Mouse (Mus musculus): ENCODE results near the gene Gnl3. TPM values are rescaled to one million over a fixed set of nuclear protein-coding genes. Genes with fewer than 3 reads are reported as not detected.

Gene Gnl3
- 127 and 151 TPM in 2 replicates for polyA plus RNA-seq (2015; fragmentation: Nextera tagmentation; extraction: Ambion mirVana)

DNA sequence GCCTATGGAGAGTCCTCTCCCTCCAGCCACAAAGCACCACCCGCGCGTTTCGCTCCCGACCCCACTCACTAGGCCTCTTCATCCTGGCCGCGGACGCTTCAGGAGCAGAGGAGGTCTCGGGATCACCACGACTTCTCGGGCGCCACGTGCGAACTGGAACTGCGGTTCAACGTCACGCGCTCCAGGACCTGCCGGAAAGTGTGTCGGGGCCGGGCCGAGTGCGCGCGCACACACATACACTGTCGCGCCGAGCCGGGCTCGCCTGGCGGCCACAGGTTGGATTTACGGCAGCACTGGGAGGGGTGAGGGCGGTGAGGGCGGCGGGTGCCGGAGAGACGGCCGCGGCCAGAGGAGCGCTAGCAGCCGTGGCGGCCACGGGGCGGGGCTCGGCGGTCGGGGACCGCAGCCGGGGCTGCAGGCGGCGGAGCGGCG is at the start of gene Gnl3, which contains the start of gene Pbrm1:
Gene Gnl3 (minus strand): TSS at position 293 of the 432 bp plus-strand sequence.
Gene Pbrm1 (plus strand): TSS at position 279 of the 432 bp plus-strand sequence.
- WGBS = under 1% methylated on average over 52 of the region's 53 CpGs
- peak within 1 kb of the TSS; percentile 98 for H3K27ac ChIP-seq
- H3K4me3 ChIP-seq (replicated peaks) = peak within 1 kb of the TSS; percentile 68
- peak; percentile 93 for ATAC-seq
- no peaks in the 10 kb centered on the region; the same call in 1 of the 2 replicates for H3K4me1 ChIP-seq (replicated peaks)
- peak within 1 kb of the TSS; percentile 64 for H3K4me2 ChIP-seq (replicated peaks)
- no peaks in the 10 kb centered on the region for H3K9me3 ChIP-seq
- H3K27me3 ChIP-seq (replicated peaks) = no peaks in the 10 kb centered on the region
- H3K9ac ChIP-seq = peak within 1 kb of the TSS; percentile 96
- peaks cover 11% of the 10 kb centered on the region for H3K36me3 ChIP-seq

DNA sequence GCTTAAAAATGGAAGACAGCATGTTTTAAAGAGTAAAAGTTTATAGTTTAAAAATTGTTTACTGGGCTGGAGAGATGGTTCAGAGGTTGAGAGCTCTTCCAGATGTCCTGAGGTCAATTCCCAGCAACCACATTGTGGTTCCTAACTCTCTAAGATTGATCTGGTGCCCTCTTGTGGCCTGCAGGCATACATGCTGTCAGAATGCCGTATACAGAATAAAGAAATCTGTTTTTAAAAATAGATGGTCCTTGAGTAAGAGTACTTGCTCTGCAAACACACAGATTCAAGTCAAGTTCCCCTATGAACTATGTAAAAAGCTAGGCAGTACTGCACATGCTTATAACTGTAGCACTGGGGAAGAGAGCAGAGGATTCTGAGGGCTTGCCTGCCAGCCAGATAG is 43.3 kb upstream of the Gnl3 start:
- H3K36me3 ChIP-seq = peaks cover 6% of the 10 kb centered on the region
- ATAC-seq = no peak

DNA sequence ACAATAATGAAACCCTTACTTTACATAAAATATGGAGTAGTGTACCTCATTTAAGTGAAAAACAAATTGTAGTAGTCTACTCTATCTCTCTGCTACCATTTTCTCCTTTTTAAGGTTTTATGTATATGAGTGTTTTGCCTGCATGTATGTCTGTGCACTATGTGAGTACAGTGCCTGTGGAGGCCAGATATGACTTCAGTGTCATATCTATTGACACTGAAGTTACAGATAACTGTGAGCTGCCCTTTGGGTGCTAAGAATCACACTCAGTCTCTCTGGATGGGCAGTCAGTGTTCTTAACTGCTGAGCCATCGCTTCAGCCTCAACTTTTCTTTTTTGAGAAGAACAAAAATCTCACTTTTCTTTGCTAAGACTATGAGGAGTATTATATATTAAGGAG is 26.9 kb upstream of the Gnl3 start:
- Histone ChIP-seq H3K4me2 (replicated peaks) (no peak overlapping the region), H3K9me3 (no peaks in the 10 kb centered on the region), H3K27ac (no peak overlapping the region), H3K9ac (no peak overlapping the region), H3K4me1 (replicated peaks) (no peaks in the 10 kb centered on the region), H3K27me3 (replicated peaks) (no peaks in the 10 kb centered on the region), H3K4me3 (replicated peaks) (no peak overlapping the region), H3K36me3 (peaks cover 26% of the 10 kb centered on the region)
- ATAC-seq = no peak
- 100% methylated on average over 1 of the region's 1 CpGs for WGBS

More for the DNA sequence above, 43.3 kb upstream of the Gnl3 start:
- no peak overlapping the region for H3K27ac ChIP-seq
- H3K4me1 ChIP-seq (replicated peaks) = no peaks in the 10 kb centered on the region
- H3K9me3 ChIP-seq = no peaks in the 10 kb centered on the region
- H3K4me3 ChIP-seq (replicated peaks) = no peak overlapping the region
- H3K4me2 ChIP-seq (replicated peaks) = no peak overlapping the region
- no peaks in the 10 kb centered on the region for H3K27me3 ChIP-seq (replicated peaks)
- no peak overlapping the region for H3K9ac ChIP-seq
- WGBS = 81% methylated on average over 1 of the region's 1 CpGs

DNA sequence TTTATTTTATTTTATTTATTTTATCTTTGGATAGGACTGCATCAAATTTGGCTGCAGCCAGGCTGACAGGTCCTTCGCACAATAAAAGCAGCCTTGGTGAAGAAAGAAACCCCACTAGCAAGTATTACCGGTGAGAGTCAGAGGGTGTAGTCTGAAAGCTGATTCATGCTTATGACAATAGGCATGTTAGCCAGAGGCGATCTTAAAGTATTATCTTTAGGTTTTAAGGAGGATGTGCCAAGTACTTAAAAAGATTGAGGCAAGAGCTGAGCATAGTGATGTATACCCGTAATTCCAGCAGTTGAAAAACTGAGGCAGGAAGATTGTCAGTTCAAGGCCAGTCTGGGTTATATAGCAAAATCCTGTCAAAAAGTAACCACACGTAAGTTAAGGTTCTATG is 26.3 kb upstream of the Gnl3 start:
- H3K4me3 ChIP-seq (replicated peaks) = no peak overlapping the region
- peaks cover 21% of the 10 kb centered on the region for H3K36me3 ChIP-seq
- no peak for ATAC-seq
- H3K9me3 ChIP-seq = no peaks in the 10 kb centered on the region
- no peak overlapping the region for H3K9ac ChIP-seq
- no peaks in the 10 kb centered on the region for H3K27me3 ChIP-seq (replicated peaks)
- H3K4me2 ChIP-seq (replicated peaks) = no peak overlapping the region
- no peaks in the 10 kb centered on the region for H3K4me1 ChIP-seq (replicated peaks)
- no peak overlapping the region for H3K27ac ChIP-seq
- 93% methylated on average over 5 of the region's 5 CpGs for WGBS

DNA sequence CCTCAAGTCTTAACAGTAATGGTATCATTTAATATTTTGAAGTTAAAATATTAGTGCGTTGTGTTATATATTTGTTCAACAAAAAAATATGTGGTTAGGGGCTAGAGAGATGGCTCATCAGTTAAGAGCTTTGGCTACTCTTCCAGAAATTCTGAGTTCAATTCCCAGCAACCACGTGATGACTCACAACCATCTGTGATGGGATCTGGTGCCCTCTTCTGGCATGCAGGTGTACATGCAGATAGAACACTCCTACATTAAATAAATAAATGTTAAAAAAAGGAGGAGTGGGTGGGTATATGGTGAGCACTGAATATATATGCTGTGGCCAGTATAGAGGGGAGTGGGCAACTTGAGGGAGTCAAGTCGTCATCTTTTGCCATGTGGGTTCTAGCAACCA is 6.8 kb upstream of the Gnl3 start:
- H3K36me3 ChIP-seq = peaks cover 19% of the 10 kb centered on the region
- ATAC-seq = no peak

DNA sequence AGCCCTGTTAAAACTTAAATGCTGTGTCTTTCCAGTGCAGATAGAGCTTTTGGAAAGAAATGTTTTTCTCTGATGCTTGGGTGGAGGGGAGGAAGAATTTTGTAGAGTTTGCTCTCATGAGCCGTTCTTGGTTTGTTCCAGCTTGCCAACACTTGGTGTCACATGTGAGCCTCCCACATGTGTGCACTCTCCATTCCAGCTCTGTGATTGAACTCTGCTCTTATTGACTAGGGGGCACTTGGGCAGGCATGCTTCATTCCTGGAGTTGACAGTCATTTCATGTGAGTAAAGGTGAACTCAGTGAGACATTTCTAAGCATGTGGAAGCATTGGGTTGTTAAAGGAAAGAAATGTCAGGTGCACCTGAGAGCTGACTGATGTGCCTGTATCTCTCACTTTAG is 3.6 kb upstream of the Gnl3 start:
- Histone ChIP-seq H3K9ac (no peak overlapping the region), H3K27me3 (replicated peaks) (no peaks in the 10 kb centered on the region), H3K9me3 (no peaks in the 10 kb centered on the region), H3K27ac (no peak overlapping the region), H3K4me1 (replicated peaks) (no peaks in the 10 kb centered on the region; the same call in 1 of the 2 replicates), H3K36me3 (peaks cover 15% of the 10 kb centered on the region), H3K4me3 (replicated peaks) (no peak overlapping the region), H3K4me2 (replicated peaks) (no peak overlapping the region)
- 42% methylated on average over 1 of the region's 1 CpGs for WGBS
- no peak for ATAC-seq

More for the DNA sequence above, 6.8 kb upstream of the Gnl3 start:
- 73% methylated on average over 3 of the region's 3 CpGs for WGBS
- no peaks in the 10 kb centered on the region for H3K4me1 ChIP-seq (replicated peaks)
- no peak overlapping the region for H3K27ac ChIP-seq
- no peak overlapping the region for H3K4me3 ChIP-seq (replicated peaks)
- H3K27me3 ChIP-seq (replicated peaks) = no peaks in the 10 kb centered on the region
- H3K9me3 ChIP-seq = no peaks in the 10 kb centered on the region
- H3K4me2 ChIP-seq (replicated peaks) = no peak overlapping the region
- no peak overlapping the region for H3K9ac ChIP-seq

DNA sequence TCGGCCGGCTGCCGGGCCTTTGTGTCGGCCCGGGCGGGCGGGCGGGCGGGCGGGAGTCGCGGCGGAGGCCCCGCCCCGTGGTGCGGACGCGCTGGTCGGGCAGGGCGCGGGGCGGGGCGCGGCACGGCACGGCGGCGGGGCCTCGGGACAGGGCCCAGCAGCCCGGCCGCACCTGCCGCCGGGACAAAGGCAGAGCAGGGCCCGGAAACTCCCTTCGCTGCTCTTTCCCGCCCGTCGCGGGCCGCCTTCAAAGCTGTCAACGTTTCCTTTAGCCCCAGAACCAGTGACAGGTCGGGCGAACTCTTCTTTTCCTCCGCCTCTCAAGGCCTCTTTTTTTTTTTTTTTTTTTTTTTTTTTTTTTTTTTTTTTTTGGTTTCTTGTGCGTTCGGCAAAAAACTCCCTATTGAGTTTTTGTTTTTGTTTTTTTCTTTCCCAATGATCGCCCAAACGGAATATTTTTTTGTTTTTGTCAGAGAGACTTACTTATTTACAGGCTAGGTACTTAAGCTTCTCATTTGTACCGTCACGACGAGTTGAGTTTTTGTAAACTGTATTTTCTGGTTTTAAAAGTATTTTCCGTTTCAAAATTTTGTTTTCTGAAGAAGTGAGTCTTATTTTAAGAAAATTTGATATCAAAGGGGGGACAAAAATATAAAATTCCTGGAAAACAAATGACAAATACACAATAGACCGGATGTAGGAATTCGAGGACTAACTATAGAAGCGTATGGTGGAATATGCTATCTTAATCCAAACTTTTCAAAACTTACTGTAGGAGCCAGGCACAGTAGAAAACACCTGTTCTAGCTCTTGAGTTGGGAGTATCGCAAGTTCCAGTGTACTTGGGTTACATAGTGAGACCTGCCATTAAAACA is 616 bp upstream of the Gnl3 start:
- Histone ChIP-seq H3K9ac (peak overlapping the region; percentile 96), H3K27ac (peak overlapping the region; percentile 98), H3K4me2 (replicated peaks) (peak overlapping the region; percentile 52), H3K4me3 (replicated peaks) (peak overlapping the region; percentile 68), H3K4me1 (replicated peaks) (no peaks in the 10 kb centered on the region; the same call in 1 of the 2 replicates), H3K9me3 (no peaks in the 10 kb centered on the region), H3K36me3 (peaks cover 11% of the 10 kb centered on the region), H3K27me3 (replicated peaks) (no peaks in the 10 kb centered on the region)
- peak; percentile 97 for ATAC-seq
- 2% methylated on average over 47 of the region's 56 CpGs for WGBS

DNA sequence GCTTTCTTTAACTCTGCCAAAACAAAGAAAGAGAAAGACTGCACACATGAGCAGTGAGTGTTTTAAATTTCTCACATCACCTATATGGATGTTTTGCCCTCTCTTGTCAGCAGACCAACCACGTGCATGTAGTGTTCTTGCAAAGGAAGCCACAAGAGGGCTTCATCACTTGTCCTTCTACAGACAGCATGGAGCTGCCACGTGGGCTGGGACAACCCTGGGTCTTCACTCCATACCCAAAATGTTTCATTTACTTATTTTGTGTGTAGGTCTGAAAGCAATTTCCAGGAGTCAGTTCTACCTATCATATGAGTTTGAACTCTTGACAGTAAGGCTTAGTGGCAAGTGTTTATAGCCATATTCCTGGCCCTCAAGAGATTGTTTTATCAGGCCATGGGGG is 1.1 kb downstream of the Gnl3 start:
- no peaks in the 10 kb centered on the region; the same call in 1 of the 2 replicates for H3K4me1 ChIP-seq (replicated peaks)
- H3K4me2 ChIP-seq (replicated peaks) = peak overlapping the region; percentile 64
- no peak overlapping the region for H3K27ac ChIP-seq
- no peaks in the 10 kb centered on the region for H3K9me3 ChIP-seq
- 1% methylated on average over 2 of the region's 2 CpGs for WGBS
- peak overlapping the region; percentile 96 for H3K9ac ChIP-seq
- peak overlapping the region; percentile 68 for H3K4me3 ChIP-seq (replicated peaks)
- ATAC-seq = no peak
- H3K27me3 ChIP-seq (replicated peaks) = no peaks in the 10 kb centered on the region
- H3K36me3 ChIP-seq = peaks cover 15% of the 10 kb centered on the region

DNA sequence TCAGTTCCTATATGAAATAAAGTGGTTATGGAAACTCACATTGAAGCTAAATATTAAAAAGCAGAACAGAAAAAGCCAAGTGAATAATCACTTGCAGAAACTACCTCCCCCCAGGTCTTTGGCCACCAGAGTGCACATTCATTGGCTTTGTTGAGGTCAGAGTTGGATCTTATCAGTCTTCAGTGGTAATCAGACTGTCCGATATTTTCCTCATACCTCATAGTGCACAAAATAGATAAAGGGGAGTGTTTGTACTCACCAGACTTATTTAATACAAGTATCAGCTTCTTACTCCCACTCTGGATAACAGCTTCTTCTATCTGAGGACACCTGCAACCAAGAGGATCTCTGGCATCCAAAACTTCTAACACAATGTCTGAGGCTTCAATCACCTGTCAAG is 2.9 kb downstream of the Gnl3 start:
- 67% methylated on average over 1 of the region's 1 CpGs for WGBS
- Histone ChIP-seq H3K9me3 (no peaks in the 10 kb centered on the region), H3K4me2 (replicated peaks) (no peak overlapping the region), H3K27me3 (replicated peaks) (no peaks in the 10 kb centered on the region), H3K4me3 (replicated peaks) (no peak overlapping the region), H3K36me3 (peaks cover 27% of the 10 kb centered on the region), H3K27ac (no peak overlapping the region), H3K9ac (no peak overlapping the region), H3K4me1 (replicated peaks) (no peaks in the 10 kb centered on the region; the same call in 1 of the 2 replicates)
- no peak for ATAC-seq

DNA sequence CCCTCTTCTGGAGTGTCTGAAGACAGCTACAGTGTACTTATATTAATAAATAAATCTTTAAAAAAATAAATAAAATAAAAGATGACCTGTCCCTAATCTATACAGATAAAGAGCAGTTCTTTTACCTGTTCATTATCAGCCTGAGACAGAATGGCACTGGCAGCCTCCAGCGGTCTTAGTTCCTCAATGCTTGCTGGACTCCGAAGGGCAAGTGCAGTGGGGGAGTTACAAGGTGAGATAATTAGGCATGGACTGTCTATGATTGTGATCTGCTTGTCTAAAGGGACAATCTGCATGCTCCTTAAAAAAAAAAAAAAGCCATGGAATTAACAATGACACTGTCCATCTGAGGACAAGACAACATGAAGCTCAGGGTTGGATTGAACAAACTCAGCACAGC is 5.0 kb downstream of the Gnl3 start:
- WGBS = 96% methylated on average over 2 of the region's 2 CpGs
- Histone ChIP-seq H3K27me3 (replicated peaks) (no peaks in the 10 kb centered on the region), H3K4me1 (replicated peaks) (no peaks in the 10 kb centered on the region), H3K36me3 (peaks cover 35% of the 10 kb centered on the region), H3K9ac (no peak overlapping the region), H3K4me3 (replicated peaks) (no peak overlapping the region), H3K27ac (no peak overlapping the region), H3K4me2 (replicated peaks) (no peak overlapping the region), H3K9me3 (no peaks in the 10 kb centered on the region)
- ATAC-seq = no peak

DNA sequence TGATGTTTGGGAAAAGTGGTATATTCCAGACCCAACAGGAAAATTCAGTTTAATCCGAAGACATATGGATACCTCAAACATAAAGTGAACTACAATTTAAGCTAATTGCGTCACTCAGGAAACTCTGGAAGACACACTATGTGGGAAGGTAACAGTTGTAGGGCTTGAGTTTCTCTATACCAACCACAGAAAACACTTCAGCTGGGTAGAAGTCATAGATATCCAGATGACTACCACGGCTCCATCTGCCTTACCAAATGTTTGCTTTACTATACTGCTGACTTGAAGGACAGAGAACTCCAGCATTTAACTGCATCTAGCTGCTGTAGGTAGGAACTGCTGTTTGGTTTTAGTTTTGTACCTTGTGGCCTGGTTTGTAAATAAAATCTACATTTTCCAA is 7.4 kb downstream of the Gnl3 start:
- WGBS = 93% methylated on average over 3 of the region's 3 CpGs
- Histone ChIP-seq H3K4me1 (replicated peaks) (no peaks in the 10 kb centered on the region), H3K4me3 (replicated peaks) (no peak overlapping the region), H3K27me3 (replicated peaks) (no peaks in the 10 kb centered on the region), H3K27ac (no peak overlapping the region), H3K4me2 (replicated peaks) (no peak overlapping the region), H3K36me3 (peaks cover 37% of the 10 kb centered on the region), H3K9ac (no peak overlapping the region), H3K9me3 (no peaks in the 10 kb centered on the region)
- ATAC-seq = no peak

DNA sequence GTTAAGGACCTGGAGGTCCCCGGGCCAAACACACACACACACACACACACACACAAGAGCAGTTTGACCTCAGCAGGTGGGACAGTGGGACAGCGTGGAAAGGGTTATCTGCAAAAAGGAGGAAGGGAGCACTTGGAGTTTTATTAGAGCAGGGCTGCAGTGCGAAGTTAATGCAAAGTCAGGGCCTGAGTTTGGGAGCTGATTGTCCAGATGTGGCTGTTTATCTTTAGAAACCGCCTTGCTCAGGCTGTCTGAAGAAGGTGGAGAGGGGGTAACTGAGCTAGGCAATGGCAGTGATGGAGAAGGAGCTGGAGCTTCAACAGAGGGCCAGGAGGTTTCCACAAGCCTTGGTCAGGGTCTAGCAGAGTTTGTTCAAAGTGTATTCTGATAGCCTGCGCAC is 12.2 kb downstream of the Gnl3 start:
- H3K9ac ChIP-seq = no peak overlapping the region
- ATAC-seq = no peak
- H3K4me3 ChIP-seq (replicated peaks) = no peak overlapping the region
- peaks cover 17% of the 10 kb centered on the region; the same call in 1 of the 2 replicates for H3K36me3 ChIP-seq
- no peaks in the 10 kb centered on the region for H3K27me3 ChIP-seq (replicated peaks)
- H3K27ac ChIP-seq = no peak overlapping the region
- H3K9me3 ChIP-seq = no peaks in the 10 kb centered on the region
- peaks cover 2% of the 10 kb centered on the region; the same call in 1 of the 2 replicates for H3K4me1 ChIP-seq (replicated peaks)
- WGBS = 59% methylated on average over 5 of the region's 5 CpGs
- H3K4me2 ChIP-seq (replicated peaks) = no peak overlapping the region

Data from intestine, embryonic 15.5 days (tissue).